Mouse (Mus musculus) inflammation-experienced regulatory T-cells, adult 6 months (primary cell): ENCODE data around the gene Tgfbr3l. TPM values are rescaled to one million over a fixed set of nuclear protein-coding genes. Genes with fewer than 3 reads are reported as not detected.

Experiments used
- ATAC-seq: one replicate; pipeline ENCODE4 v1.8.0; 2017
- polyA plus RNA-seq, 3 experiments: library from polyadenylated mRNA; unstranded; fragments of 100-300 nt; shearing (Covaris generic); gene quantifications; one replicate each; pipeline ENCODE4 v1.2.1; 2017

Tgfbr3l gene
- polyA plus RNA-seq, 3 experiments from 2014 or later = 1.9 to 8.2 (median 5.2) TPM

DNA sequence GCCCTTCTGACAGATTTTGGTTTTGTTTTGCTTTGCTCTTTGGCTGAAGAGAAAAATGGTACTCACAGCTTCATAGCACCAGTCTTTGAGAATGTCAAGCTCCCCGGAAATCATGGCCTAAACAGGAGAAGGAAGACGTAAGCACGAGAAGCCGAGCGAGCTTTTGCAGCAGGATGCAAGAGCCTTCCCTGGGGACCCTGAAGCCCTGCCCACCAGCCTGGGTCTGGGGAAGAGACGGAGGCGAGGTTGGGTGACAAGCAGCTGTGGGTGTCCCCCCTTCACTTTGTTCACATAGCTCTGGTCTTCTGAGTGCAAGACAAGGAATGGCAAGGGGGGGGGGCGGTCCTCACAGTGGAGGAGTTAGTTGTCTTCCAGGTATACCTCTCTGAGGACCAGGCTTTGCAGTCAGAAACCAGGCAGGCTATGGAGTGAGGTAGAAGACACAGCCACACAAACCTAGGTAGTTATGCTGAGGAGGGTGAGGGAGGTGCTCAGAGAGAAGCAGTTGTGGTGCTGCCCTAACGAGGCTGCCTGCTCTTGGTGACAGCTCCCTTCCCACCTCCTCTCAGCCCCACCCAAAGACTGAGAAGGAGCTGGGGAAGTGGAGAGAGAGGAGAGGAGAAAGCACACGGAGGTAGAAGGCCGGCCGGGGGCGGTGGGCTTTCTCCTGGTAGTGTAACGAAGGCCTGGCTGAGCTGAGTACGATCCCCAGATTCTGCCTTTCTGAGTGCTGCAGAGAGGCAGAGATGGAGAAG lies 17.3 kb downstream of the Tgfbr3l start:
- ATAC-seq = no peak

DNA sequence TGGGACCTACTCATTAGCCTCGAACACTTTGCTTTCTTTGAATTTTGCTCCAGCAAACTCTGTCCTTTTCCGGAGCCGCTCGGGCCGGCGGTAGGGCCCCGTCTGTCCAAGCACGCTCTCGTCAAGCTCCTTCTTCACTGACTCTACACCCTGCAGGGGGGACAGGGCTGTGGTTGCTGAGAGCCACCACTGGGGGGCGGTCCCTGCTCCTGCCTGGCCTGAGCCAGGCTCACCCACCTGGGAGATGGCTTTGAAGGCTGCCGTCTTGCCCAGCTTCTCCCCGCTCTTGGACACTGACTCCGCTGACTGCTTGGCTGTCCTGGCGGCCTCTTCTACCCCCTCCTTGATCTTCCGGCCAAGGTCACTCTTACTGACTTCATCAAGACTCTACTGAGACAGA lies 19.6 kb downstream of the Tgfbr3l start:
- ATAC-seq = no peak

DNA sequence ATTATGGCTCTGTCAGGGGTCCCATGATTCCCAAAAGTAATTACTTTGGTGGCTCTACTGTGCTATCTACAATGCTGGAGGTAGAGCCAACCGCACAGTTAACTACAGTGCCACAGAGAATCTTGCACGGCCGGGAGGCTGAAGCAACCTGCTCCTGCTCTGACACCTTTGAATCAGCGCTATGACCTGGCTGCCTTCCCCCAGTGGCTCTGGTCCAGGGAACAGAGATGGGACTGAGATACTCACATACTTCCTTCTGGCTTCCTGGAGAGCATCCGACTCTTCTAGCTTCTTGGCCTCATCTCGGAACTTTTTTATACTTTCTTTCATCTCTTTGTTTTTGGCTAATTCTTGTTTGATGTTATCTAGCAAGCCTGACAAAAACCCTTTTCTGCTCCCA lies 21.6 kb downstream of the Tgfbr3l start:
- ATAC-seq = no peak

DNA sequence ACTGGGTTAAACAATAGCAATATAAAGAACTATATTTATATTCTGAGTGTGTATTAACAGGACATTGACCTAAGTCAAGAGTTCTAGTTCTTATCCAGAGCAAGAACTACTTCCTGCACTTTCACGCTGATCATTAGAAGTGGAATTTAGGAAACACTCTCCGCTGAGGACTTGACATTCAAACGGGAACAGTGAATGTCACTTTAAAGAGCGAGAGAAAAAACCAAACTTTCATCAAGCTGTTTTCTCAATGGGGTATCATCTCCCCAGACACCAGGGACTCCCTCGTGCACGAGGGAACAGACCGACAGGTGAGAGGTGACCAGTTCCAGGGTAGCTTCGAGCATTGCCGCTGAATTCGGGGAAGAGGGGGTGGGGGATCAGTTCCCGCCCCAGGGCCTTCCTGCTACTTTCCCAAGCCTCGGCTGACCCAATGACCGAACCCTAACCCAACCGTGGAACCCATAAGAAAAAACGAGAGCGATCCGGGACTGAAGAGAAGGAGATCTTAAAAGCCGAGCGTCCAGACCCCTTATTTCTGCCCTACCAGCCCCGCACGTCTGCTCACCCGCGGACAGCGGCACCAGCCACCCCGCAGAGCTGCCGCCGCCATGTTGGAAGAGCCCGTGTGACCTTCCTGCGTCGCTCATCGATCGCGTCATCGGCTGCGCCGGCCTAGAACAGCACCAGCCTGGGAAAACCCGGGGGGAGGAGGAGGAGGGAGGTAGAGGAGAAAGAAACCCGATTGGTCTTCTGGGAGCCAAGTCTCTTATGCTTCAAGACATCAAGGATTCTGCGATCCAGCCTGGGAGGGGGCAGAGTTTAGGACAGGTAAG lies 27.5 kb downstream of the Tgfbr3l start, which contains the start of gene Timm44:
Gene Timm44 (minus strand): TSS at position 639 of the 836 bp plus-strand sequence.
- peak; percentile 98 for ATAC-seq

DNA sequence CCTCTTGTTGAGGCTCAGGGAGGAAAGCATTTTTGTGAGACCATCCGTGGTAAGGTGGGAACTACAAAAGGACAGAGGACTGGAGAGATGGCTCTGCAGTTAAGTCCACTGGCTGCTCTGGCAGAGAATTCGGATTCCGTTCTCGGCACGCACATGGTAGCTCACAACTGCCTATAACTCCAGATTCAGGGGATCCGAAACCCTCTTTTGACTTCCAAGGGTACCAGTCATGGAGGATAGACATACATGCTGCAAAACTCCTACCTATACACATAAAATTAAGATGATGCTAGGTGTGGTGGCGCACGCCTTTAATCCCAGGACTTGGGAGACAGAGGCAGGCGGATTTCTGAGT lies 28.1 kb downstream of the Tgfbr3l start:
- ATAC-seq = no peak

DNA sequence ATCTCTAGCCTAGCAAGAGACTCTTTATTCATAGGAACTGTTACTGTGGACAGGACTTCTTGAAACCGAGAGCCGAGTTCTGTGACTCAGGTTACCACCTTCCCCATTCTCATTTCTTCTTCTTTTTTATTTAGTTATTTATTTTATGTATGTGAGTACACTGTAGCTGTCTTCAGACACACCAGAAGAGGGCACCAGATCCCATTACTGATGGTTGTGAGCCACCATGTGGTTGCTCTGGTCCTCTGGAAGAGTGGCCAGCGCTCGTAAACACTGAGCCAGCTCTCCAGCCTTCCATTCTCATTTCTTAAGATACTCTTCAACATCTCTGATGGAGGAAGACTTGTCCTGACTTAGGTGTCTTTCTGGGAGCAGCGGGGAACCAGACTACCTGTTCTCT lies 44.7 kb downstream of the Tgfbr3l start:
- no peak for ATAC-seq

DNA sequence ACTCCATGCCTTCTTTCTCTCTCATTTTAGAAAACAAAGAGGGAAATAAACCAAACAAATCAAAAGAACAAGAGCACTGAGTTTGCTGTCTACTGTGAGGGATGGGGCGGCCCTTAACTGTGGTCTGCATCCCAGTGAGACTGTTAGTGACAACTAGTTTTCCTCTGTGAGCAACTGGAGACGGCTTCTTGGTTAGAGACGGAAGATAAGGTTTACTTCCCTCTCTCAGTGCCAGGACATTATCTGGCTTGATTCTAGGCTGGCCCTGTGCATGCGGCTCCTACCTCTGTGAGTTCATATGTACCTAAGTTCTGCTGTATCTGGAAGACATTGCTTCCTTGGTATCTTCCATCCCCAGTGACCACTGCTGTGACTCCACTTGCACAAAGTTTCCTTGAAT lies 49.8 kb downstream of the Tgfbr3l start:
- ATAC-seq = no peak

Other genes with a start within 250 kb of the Tgfbr3l start
- not detected for gene Cd209f, start 142.4 kb upstream of the Tgfbr3l start, polyA plus RNA-seq
- gene Cd209g, start 114.1 kb upstream of the Tgfbr3l start, polyA plus RNA-seq = under 1 TPM in 1 of 3 experiments, not detected in 2; 0.12 TPM
- gene Evi5l, start 81.6 kb upstream of the Tgfbr3l start, polyA plus RNA-seq = 1 to 10 TPM; 3.9 to 6.0 (median 5.7) TPM
- under 1 TPM; 0.30 to 0.57 (median 0.50) TPM for gene Prr36, start 30.8 kb upstream of the Tgfbr3l start, polyA plus RNA-seq
- gene Lrrc8e, start 21.4 kb upstream of the Tgfbr3l start, polyA plus RNA-seq = under 1 TPM in 1 of 3 experiments, not detected in 2; 0.90 TPM
- gene Map2k7, start 9.5 kb upstream of the Tgfbr3l start, polyA plus RNA-seq = 10 to 100 TPM; 17.2 to 33.1 (median 20.0) TPM
- gene Gm49320, start 9.3 kb upstream of the Tgfbr3l start, polyA plus RNA-seq = under 1 TPM in 1 of 3 experiments, not detected in 2; 0.35 TPM
- 10 to 100 TPM in 2 of 3 experiments, 1 to 10 TPM in 1; 9.1 to 16.0 (median 15.9) TPM for gene Snapc2, start 4.9 kb downstream of the Tgfbr3l start, polyA plus RNA-seq
- gene Ctxn1, start 11.1 kb downstream of the Tgfbr3l start, polyA plus RNA-seq = under 1 TPM in 2 of 3 experiments, not detected in 1; 0.74 to 0.89 TPM
- 10 to 100 TPM; 69.8 to 91.0 (median 81.9) TPM for gene Timm44, start 27.7 kb downstream of the Tgfbr3l start, polyA plus RNA-seq
- 10 to 100 TPM in 2 of 3 experiments, 1 to 10 TPM in 1; 7.7 to 12.9 (median 11.6) TPM for gene Ccl25, start 77.0 kb downstream of the Tgfbr3l start, polyA plus RNA-seq
- 10 to 100 TPM; 31.0 to 37.8 (median 34.3) TPM for gene Elavl1, start 77.2 kb downstream of the Tgfbr3l start, polyA plus RNA-seq
- 100 to 1,000 TPM in 2 of 3 experiments, 10 to 100 TPM in 1; 96.6 to 109 (median 102) TPM for gene Cers4, start 244.8 kb downstream of the Tgfbr3l start, polyA plus RNA-seq